Mouse (Mus musculus): ENCODE measurements around the gene Plod1.

DNA sequence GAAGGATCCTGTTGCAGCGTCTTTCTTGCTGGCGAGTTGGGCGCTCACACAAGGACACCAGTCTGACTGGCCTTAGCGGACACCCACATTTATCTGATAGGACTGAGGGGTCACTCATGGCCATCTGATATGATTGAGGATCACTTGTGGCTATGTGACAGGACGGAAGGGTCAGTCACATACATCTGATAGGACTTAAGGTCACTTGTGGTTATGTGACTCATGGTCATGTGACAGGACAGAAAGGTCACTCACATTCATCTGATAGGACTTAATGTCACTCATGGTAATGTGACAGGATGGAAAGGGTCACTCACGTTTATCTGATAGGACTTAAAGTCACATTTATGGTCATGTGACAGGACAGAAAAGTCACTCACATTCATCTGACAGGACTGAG, 41.8 kb upstream of the Plod1 start:
- TF ChIP-seq POLR2A (IDR thresholded peaks at IDR 0.05; ENCODE audit: control insufficient read depth in 1 of 2, insufficient read depth in 1 of 2, low read depth in 1 of 2, low read length in 2 of 2, poor library complexity in 1 of 2) (no peak), USF2 (IDR thresholded peaks at IDR 0.05; ENCODE audit: borderline replicate concordance in 1 of 2, insufficient read depth in 1 of 2, low read depth in 1 of 2, low read length in 2 of 2) (no peak), SIN3A (IDR thresholded peaks at IDR 0.05; ENCODE audit: low read length) (no peak), CTCF (IDR thresholded peaks at IDR 0.05 in 2 of 3, conservative IDR thresholded peaks at IDR 0.05 in 1 of 3; ENCODE audit: control insufficient read depth in 1 of 3, insufficient read depth in 1 of 3, low read depth in 2 of 3, low read length in 3 of 3, poor library complexity in 1 of 3, severe bottlenecking in 1 of 3) (no peak), CHD1 (IDR thresholded peaks at IDR 0.05; ENCODE audit: low read depth, low read length) (no peak), ZC3H11A (IDR thresholded peaks at IDR 0.05; ENCODE audit: low read depth, low read length) (no peak), ELF1 (IDR thresholded peaks at IDR 0.05; ENCODE audit: low read depth, low read length) (no peak), GATA1 (IDR thresholded peaks at IDR 0.05; ENCODE audit: low read depth, low read length) (no peak), UBTF (IDR thresholded peaks at IDR 0.05; ENCODE audit: borderline replicate concordance, insufficient read depth, low read depth, low read length) (no peak), SMC3 (IDR thresholded peaks at IDR 0.05; ENCODE audit: low read depth, low read length) (no peak)

Data from MEL (cell line).